20 mouse cellular contexts compared by ENCODE assay signal in genomic region chr12:86685275-86685674, GRCm38 (mm10). TPM values are rescaled to one million over a fixed set of nuclear protein-coding genes. Genes with fewer than 3 reads are reported as not detected.
DNase-seq lines count a peak whose midpoint lies in the region; ATAC-seq and TF ChIP-seq lines count a peak whose summit lies in the region.
"Had no signal": no experiment of that assay in that cellular context is flagged by ENCODE, and none has a peak within 500 bp of the region (broad histone marks: within the 10 kb centered on the region; RNA-seq: fewer than 3 reads in every experiment).

No protein-coding gene starts in this region.

- 17% methylated on average over 9 of the region's 9 CpGs for WGBS in cerebellum, adult 2 months
- WGBS in heart, embryonic 13.5 days, result 41% methylated on average over 9 of the region's 9 CpGs

- no peaks in the 10 kb centered on the region for H3K9me3 ChIP-seq in heart, embryonic 13.5 days

- intact Hi-C loops in left cerebral cortex, postnatal 14 days (cut with DNase I), result no loop called here

- peaks cover 58% of the 10 kb centered on the region for H3K4me1 ChIP-seq in cerebellum, adult 2 months (ENCODE audit: control insufficient read depth, insufficient read depth, low read length)
- peaks cover 59% of the 10 kb centered on the region for H3K4me1 ChIP-seq in heart, embryonic 13.5 days

- no peak for TF ChIP-seq CTCF in cerebellum, adult 2 months (IDR thresholded peaks at IDR 0.05; ENCODE audit: borderline replicate concordance, insufficient read depth, low read depth, low read length)

- H3K27me3 ChIP-seq in cerebellum, adult 2 months (ENCODE audit: control insufficient read depth, insufficient read depth, low read length), result no peaks in the 10 kb centered on the region
- no peaks in the 10 kb centered on the region for H3K27me3 ChIP-seq in heart, embryonic 13.5 days (replicated peaks)

- H3K4me3 ChIP-seq in cerebellum, adult 2 months (replicated peaks; ENCODE audit: insufficient read depth, low read depth, low read length), result no peak overlapping the region
- H3K4me3 ChIP-seq in heart, embryonic 13.5 days, result no peak overlapping the region

- peak overlapping the region; percentile 24 for H3K9ac ChIP-seq in heart, embryonic 13.5 days

- DNase-seq in cerebellum, adult 2 months, result peak; percentile 50
- DNase-seq in cerebellum, adult 8-10 months, result no peak
- DNase-seq in heart, adult 9 months (ENCODE audit: low spot score in 2 of 2), result no peak
- DNase-seq in left cerebral cortex, postnatal 14 days (ENCODE audit: low spot score in 2 of 2), result peak; percentile 56 to 66
- no peak for DNase-seq in left cerebral cortex, adult 18-20 months (ENCODE audit: low spot score in 2 of 2)
- DNase-seq in cerebellum, postnatal 10 days, result peak; percentile 64 to 66
- DNase-seq in adrenal gland, adult (ENCODE audit: inconsistent age in 2 of 2, low spot score in 1 of 2), result no peak
- DNase-seq: kidney, adult 8-10 months; kidney, postnatal 4 days; lung, adult 18-20 months; retina, postnatal 1 day; thymus, postnatal 4 days had no signal

- H3K4me2 ChIP-seq in heart, embryonic 13.5 days, result no peak overlapping the region

- H3K27ac ChIP-seq in cerebellum, adult 2 months (ENCODE audit: insufficient read depth, low read length), result peak overlapping the region; percentile 51
- no peak overlapping the region for H3K27ac ChIP-seq in heart, embryonic 13.5 days (replicated peaks)

- no peak for ATAC-seq in heart, embryonic 13.5 days (ENCODE audit: extremely low read depth, insufficient number of reproducible peaks, low FRiP score, low TSS enrichment)
- ATAC-seq: midbrain, embryonic 16.5 days had no signal

- peaks cover 33% of the 10 kb centered on the region for H3K36me3 ChIP-seq in heart, embryonic 13.5 days

- TF ChIP-seq POLR2A in cerebellum, adult 2 months (IDR thresholded peaks at IDR 0.05; ENCODE audit: borderline replicate concordance, insufficient read depth, low read length), result no peak

RNA-seq across cellular contexts. Expression of gene Vash1, which starts 6.8 kb away (rescaled TPM):
- 23.1 and 24.6 TPM in 2 replicates for polyA plus RNA-seq in cerebellum, adult 2 months (2012; rRNA removed)
- polyA plus RNA-seq in heart, embryonic 13.5 days (2015; fragmentation: Nextera tagmentation; extraction: Ambion mirVana), result 9.3 and 9.8 TPM in 2 replicates
- 10 to 100 TPM; 67.5 to 70.2 TPM for total RNA-seq in left cerebral cortex, postnatal 14 days (2021)
- total RNA-seq in left cerebral cortex, adult 18-20 months (2021), result 10 to 100 TPM; 29.8 to 35.4 TPM

RNA-seq across cellular contexts. Expression of gene Angel1, which starts 41.0 kb away (rescaled TPM):
- 23.6 and 23.9 TPM in 2 replicates for polyA plus RNA-seq in cerebellum, adult 2 months (2012; rRNA removed)
- 9.6 TPM in 2 replicates for polyA plus RNA-seq in heart, embryonic 13.5 days (2015; fragmentation: Nextera tagmentation; extraction: Ambion mirVana)
- total RNA-seq in left cerebral cortex, postnatal 14 days (2021), result 1 to 10 TPM; 8.3 to 8.8 TPM
- 1 to 10 TPM; 8.2 TPM for total RNA-seq in left cerebral cortex, adult 18-20 months (2021)

RNA-seq across cellular contexts. Expression of gene Lrrc74a, which starts 48.9 kb away (rescaled TPM):
- polyA plus RNA-seq in cerebellum, adult 2 months (2012; rRNA removed), result not detected in 2 replicates
- not detected in 2 replicates for polyA plus RNA-seq in heart, embryonic 13.5 days (2015; fragmentation: Nextera tagmentation; extraction: Ambion mirVana)
- not detected for total RNA-seq in left cerebral cortex, postnatal 14 days (2021)
- total RNA-seq in left cerebral cortex, adult 18-20 months (2021), result not detected
- total RNA-seq: adrenal gland, adult 18-20 months; gastrocnemius, adult 18-20 months; heart, adult 8-10 months; hematopoietic stem cell, adult 5-6 weeks had no signal
- polyA plus RNA-seq: limb, embryonic 14.5 days; midbrain, embryonic 16.5 days; neural tube, embryonic 11.5 days had no signal

Comparison
In these comparisons a context has a peak if more than half of its experiments do, and no peak if none do; other contexts are left out.
1. DNase-seq: peak in cerebellum, adult 2 months (2 of 2), left cerebral cortex, postnatal 14 days (2 of 2) and cerebellum, postnatal 10 days (2 of 2); none in cerebellum, adult 8-10 months (single experiment), heart, adult 9 months (0 of 2), left cerebral cortex, adult 18-20 months (0 of 2) and adrenal gland, adult (0 of 2).